Mouse (Mus musculus) embryonic facial prominence, embryonic 15.5 days (tissue): ENCODE measurements around the gene Mlana. TPM values are rescaled to one million over a fixed set of nuclear protein-coding genes. Genes with fewer than 3 reads are reported as not detected.

ENCODE experiments used
- ATAC-seq: fragments of 200-750 bp; cut with Nextera tagmentation; 2 replicates; pipeline ENCODE4 v1.8.0; 2017; ENCODE audit warnings: low read depth, moderate TSS enrichment; ENCODE audit not compliant: insufficient number of reproducible peaks, low FRiP score, low TSS enrichment
- H3K27ac ChIP-seq: fragments of 300-500 bp; sonication (generic); replicated peaks from 2 replicates; pipeline ENCODE4 v1.5.1; 2015; ENCODE audit warnings: mild to moderate bottlenecking, inconsistent platforms
- H3K27me3 ChIP-seq: fragments of 300-500 bp; sonication (generic); 2 replicates; pipeline ENCODE4 v1.6.1; 2015; ENCODE audit warnings: inconsistent platforms
- H3K36me3 ChIP-seq: fragments of 300-500 bp; sonication (generic); 2 replicates; pipeline ENCODE4 v1.6.1; 2015; ENCODE audit warnings: mild to moderate bottlenecking, inconsistent platforms
- H3K4me1 ChIP-seq: fragments of 300-500 bp; sonication (generic); 2 replicates; pipeline ENCODE4 v1.6.1; 2015; ENCODE audit warnings: inconsistent platforms
- H3K4me2 ChIP-seq: fragments of 300-500 bp; sonication (generic); replicated peaks from 2 replicates; pipeline ENCODE4 v1.6.1; 2015; ENCODE audit warnings: mild to moderate bottlenecking, inconsistent platforms
- H3K4me3 ChIP-seq: fragments of 300-500 bp; sonication (generic); replicated peaks from 2 replicates; pipeline ENCODE4 v1.5.1; 2015; ENCODE audit warnings: mild to moderate bottlenecking, inconsistent platforms
- H3K9ac ChIP-seq: fragments of 300-500 bp; sonication (generic); 2 replicates; pipeline ENCODE4 v1.6.1; 2015; ENCODE audit warnings: inconsistent platforms
- H3K9me3 ChIP-seq: fragments of 300-500 bp; sonication (generic); replicated peaks from 2 replicates; pipeline ENCODE4 v1.6.1; 2016; ENCODE audit warnings: inconsistent platforms
- WGBS: fragments of 180-500 bp; shearing (Covaris S2); methylation state at CpG from one replicate; pipeline ENCODE4 v1.1.7; 2015; 5-methylcytosine and 5-hydroxymethylcytosine counted together
- polyA plus RNA-seq: library from polyadenylated mRNA; unstranded; fragments of >200 nt; fragmentation: Nextera tagmentation; extraction: Ambion mirVana; gene quantifications from 2 replicates; pipeline ENCODE4 v1.2.1, GENCODE M21; 2015

The Mlana gene
- polyA plus RNA-seq, 1 experiment from 2014 or later, result 4.6 TPM

GRCm38 (mm10) chr19:29675562-29676078 is 22.0 kb upstream of the Mlana start:
- no peak overlapping the region for H3K9ac ChIP-seq
- H3K27me3 ChIP-seq, result no peaks in the 10 kb centered on the region
- 45% methylated on average over 9 of the region's 9 CpGs for WGBS
- H3K36me3 ChIP-seq, result no peaks in the 10 kb centered on the region
- H3K4me3 ChIP-seq, result no peak overlapping the region
- no peak for ATAC-seq
- no peaks in the 10 kb centered on the region for H3K9me3 ChIP-seq
- H3K27ac ChIP-seq, result no peak overlapping the region
- no peak overlapping the region for H3K4me2 ChIP-seq
- no peaks in the 10 kb centered on the region for H3K4me1 ChIP-seq

- H3K36me3 ChIP-seq, result no peaks in the 10 kb centered on the region
- no peak overlapping the region for H3K4me2 ChIP-seq
- no peak overlapping the region for H3K9ac ChIP-seq
- no peak overlapping the region for H3K4me3 ChIP-seq
- ATAC-seq, result no peak
- H3K27me3 ChIP-seq, result no peaks in the 10 kb centered on the region
- H3K27ac ChIP-seq, result no peak overlapping the region
- no peaks in the 10 kb centered on the region for H3K9me3 ChIP-seq
- WGBS, result 86% methylated on average over 10 of the region's 10 CpGs
- H3K4me1 ChIP-seq, result no peaks in the 10 kb centered on the region
Observed at GRCm38 (mm10) chr19:29676479-29677193, 21.0 kb upstream of the Mlana start.

- no peaks in the 10 kb centered on the region for H3K27me3 ChIP-seq
- WGBS, result 83% methylated on average over 6 of the region's 6 CpGs
- no peak overlapping the region for H3K27ac ChIP-seq
- H3K4me1 ChIP-seq, result no peaks in the 10 kb centered on the region
- ATAC-seq, result no peak
- H3K4me2 ChIP-seq, result no peak overlapping the region
- H3K9me3 ChIP-seq, result no peaks in the 10 kb centered on the region
- H3K4me3 ChIP-seq, result no peak overlapping the region
- H3K9ac ChIP-seq, result no peak overlapping the region
- H3K36me3 ChIP-seq, result no peaks in the 10 kb centered on the region
Observed at GRCm38 (mm10) chr19:29678181-29678778, 19.3 kb upstream of the Mlana start.

GRCm38 (mm10) chr19:29680182-29681152 is 17.2 kb upstream of the Mlana start:
- Histone ChIP-seq H3K4me1 (no peaks in the 10 kb centered on the region), H3K9ac (no peak overlapping the region), H3K27ac (no peak overlapping the region), H3K9me3 (no peaks in the 10 kb centered on the region; the same call in 1 of the 2 replicates), H3K4me3 (no peak overlapping the region), H3K36me3 (no peaks in the 10 kb centered on the region), H3K27me3 (no peaks in the 10 kb centered on the region), H3K4me2 (no peak overlapping the region)
- no peak for ATAC-seq
- 82% methylated on average over 13 of the region's 13 CpGs for WGBS

GRCm38 (mm10) chr19:29683844-29684540 is 13.6 kb upstream of the Mlana start:
- H3K4me2 ChIP-seq, result no peak overlapping the region; the same call in 1 of the 2 replicates
- H3K36me3 ChIP-seq, result no peaks in the 10 kb centered on the region
- no peaks in the 10 kb centered on the region; the same call in 1 of the 2 replicates for H3K9me3 ChIP-seq
- H3K4me1 ChIP-seq, result no peaks in the 10 kb centered on the region
- H3K27me3 ChIP-seq, result no peaks in the 10 kb centered on the region
- no peak overlapping the region for H3K9ac ChIP-seq
- no peak overlapping the region for H3K4me3 ChIP-seq
- 46% methylated on average over 16 of the region's 16 CpGs for WGBS
- H3K27ac ChIP-seq, result no peak overlapping the region
- no peak for ATAC-seq

- H3K9ac ChIP-seq, result no peak overlapping the region
- 87% methylated on average over 10 of the region's 10 CpGs for WGBS
- H3K4me2 ChIP-seq, result no peak overlapping the region
- H3K36me3 ChIP-seq, result no peaks in the 10 kb centered on the region
- H3K9me3 ChIP-seq, result no peaks in the 10 kb centered on the region
- no peak for ATAC-seq
- H3K27me3 ChIP-seq, result no peaks in the 10 kb centered on the region
- no peak overlapping the region for H3K27ac ChIP-seq
- no peaks in the 10 kb centered on the region for H3K4me1 ChIP-seq
- H3K4me3 ChIP-seq, result no peak overlapping the region
Observed at GRCm38 (mm10) chr19:29695071-29695470, 2.6 kb upstream of the Mlana start.

GRCm38 (mm10) chr19:29696309-29696708 is 1.3 kb upstream of the Mlana start:
- Histone ChIP-seq H3K4me3 (no peak overlapping the region), H3K27ac (no peak overlapping the region), H3K27me3 (no peaks in the 10 kb centered on the region), H3K9me3 (no peaks in the 10 kb centered on the region), H3K9ac (no peak overlapping the region), H3K36me3 (no peaks in the 10 kb centered on the region), H3K4me2 (no peak overlapping the region), H3K4me1 (no peaks in the 10 kb centered on the region)
- no peak for ATAC-seq
- WGBS, result 92% methylated on average over 4 of the region's 4 CpGs

GRCm38 (mm10) chr19:29696840-29697239 is 784 bp upstream of the Mlana start:
- H3K4me2 ChIP-seq, result no peak overlapping the region
- no peak for ATAC-seq
- H3K36me3 ChIP-seq, result no peaks in the 10 kb centered on the region
- H3K9me3 ChIP-seq, result no peaks in the 10 kb centered on the region
- H3K4me3 ChIP-seq, result no peak overlapping the region
- no peak overlapping the region for H3K27ac ChIP-seq
- H3K27me3 ChIP-seq, result no peaks in the 10 kb centered on the region
- no peaks in the 10 kb centered on the region for H3K4me1 ChIP-seq
- H3K9ac ChIP-seq, result no peak overlapping the region

GRCm38 (mm10) chr19:29701707-29702106 is 4.1 kb downstream of the Mlana start:
- no peaks in the 10 kb centered on the region for H3K36me3 ChIP-seq
- no peak overlapping the region for H3K9ac ChIP-seq
- H3K9me3 ChIP-seq, result no peaks in the 10 kb centered on the region
- no peak for ATAC-seq
- H3K4me1 ChIP-seq, result no peaks in the 10 kb centered on the region
- H3K4me3 ChIP-seq, result no peak overlapping the region
- no peak overlapping the region for H3K27ac ChIP-seq
- H3K27me3 ChIP-seq, result no peaks in the 10 kb centered on the region
- 75% methylated on average over 4 of the region's 4 CpGs for WGBS
- no peak overlapping the region for H3K4me2 ChIP-seq

- Histone ChIP-seq H3K27me3 (no peaks in the 10 kb centered on the region), H3K4me3 (no peak overlapping the region), H3K9me3 (no peaks in the 10 kb centered on the region), H3K4me1 (no peaks in the 10 kb centered on the region), H3K4me2 (no peak overlapping the region), H3K27ac (no peak overlapping the region), H3K9ac (no peak overlapping the region), H3K36me3 (no peaks in the 10 kb centered on the region)
- 93% methylated on average over 13 of the region's 13 CpGs for WGBS
- ATAC-seq, result no peak
Observed at GRCm38 (mm10) chr19:29704436-29704835, 6.8 kb downstream of the Mlana start.
